Mouse (Mus musculus): ENCODE results near the gene Unkl.

The Unkl gene

DNA sequence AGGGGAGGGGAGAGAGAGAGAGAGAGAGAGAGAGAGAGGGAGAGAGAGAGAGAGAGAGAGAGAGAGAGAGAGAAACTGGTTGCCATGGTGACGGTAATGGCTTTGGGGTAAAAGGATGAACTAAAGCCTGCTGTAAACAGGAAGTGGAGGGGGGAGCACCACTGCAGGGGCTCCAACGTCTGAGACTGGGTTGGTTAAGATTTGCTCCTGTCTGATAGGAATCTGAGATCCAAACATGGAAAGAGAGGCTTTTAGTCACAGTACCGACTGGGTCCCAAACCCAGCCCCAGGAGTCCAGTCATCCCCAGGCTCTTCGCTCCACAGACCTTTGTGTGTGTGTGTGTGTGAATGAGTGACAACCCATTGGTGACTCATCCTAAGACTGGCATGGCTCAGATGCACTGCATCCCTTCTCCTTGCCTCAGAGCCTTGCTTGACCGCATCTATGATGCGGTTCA is 69.6 kb downstream of the Unkl start:
- no peak for DNase-seq

GRCm38 (mm10) chr17:25264453-25264852 is 76.3 kb downstream of the Unkl start:
- DNase-seq = peak; percentile 30

- no peak for DNase-seq
Observed at GRCm38 (mm10) chr17:25270795-25271335, 82.7 kb downstream of the Unkl start.

- no peak for DNase-seq
Observed at GRCm38 (mm10) chr17:25272326-25272725, 84.1 kb downstream of the Unkl start.

DNA sequence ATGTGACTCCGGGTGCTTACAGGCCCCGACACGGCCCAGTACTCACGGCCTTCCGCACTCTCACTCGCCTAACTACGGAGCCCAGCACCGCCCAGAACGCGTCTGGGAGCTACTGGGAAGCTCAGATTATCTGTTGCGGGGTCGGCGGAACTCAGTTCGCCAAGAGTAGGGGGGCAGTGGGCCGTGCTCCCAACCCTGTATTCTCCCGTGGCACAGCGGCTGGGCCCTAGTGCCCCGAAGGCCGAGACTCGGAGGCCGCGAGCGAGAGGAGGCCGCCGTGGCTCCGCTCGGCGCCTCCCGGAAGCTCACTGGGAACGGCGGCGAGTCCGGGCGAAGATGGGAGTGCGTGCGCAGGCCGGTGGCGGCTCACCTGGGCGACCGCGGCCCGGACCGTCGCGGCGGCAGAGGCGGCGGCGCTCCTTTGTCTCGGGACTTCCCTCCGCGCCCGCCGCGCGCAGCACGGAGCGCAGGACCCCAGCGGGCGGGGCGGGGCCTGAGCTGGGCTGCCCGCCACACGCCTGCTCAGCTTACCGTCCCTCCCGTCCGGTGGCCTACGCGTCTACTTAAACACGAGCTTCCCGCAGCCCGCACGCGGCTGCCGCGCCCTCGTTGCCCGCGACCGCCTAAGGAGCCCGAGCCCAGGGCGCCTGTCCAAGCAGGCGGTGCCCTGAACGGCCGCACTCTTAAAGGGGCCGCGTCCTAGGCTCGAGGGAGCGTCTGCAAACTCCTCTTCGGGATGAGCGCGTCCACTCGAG is 84.9 kb downstream of the Unkl start:
- peak; percentile 89 for DNase-seq

GRCm38 (mm10) chr17:25273706-25274501 is 85.7 kb downstream of the Unkl start:
- peak; percentile 95 for DNase-seq

- DNase-seq = no peak
Observed at GRCm38 (mm10) chr17:25274571-25275346, 86.6 kb downstream of the Unkl start, which contains the start of gene Ube2i. Ube2i (minus strand) TSS chr17:25274622.

DNA sequence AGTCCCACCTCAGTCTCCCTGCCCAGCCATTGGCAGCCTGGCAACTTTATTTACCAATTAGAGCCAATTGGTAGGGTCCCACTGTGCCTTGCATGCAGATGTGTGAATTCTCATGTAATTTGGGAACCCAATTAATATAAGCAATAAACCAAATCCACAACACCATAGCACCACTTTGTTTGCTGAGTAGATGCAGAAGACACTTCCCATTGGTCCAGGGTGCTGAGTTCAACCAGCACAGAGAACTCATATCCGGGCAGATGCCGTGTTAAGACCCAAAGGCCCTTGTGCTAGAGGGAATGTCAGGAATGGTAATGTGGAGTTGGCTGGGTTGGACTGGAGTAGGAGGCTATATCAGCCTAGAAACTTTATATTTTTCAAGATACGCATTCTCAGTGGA is 87.6 kb downstream of the Unkl start:
- DNase-seq = no peak

DNA sequence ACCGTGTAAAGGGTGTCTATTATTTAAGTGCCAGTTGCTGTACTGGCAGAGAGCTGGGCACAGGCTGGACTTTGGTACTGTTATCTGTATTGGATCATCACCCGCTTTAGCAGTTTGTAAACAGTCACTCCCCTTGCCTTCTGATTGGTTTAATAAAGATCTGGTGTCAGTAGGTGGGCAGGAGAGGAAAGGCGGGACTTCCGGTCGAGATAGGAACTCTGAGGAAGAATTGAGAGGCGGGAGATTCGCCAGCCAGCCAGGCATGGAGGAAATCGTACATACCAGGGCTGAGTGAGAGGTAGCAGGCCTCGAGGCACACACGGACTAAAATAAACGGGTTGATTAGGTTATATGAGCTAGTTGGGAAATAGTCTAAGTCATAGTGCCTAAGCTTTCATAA is 93.9 kb downstream of the Unkl start:
- DNase-seq = no peak
